Mouse (Mus musculus) small intestine, adult 2 months (tissue): ENCODE results near the gene Sgk1. TPM values are rescaled to one million over a fixed set of nuclear protein-coding genes. Genes with fewer than 3 reads are reported as not detected.

Experiments
- H3K27ac ChIP-seq: fragments of 200-500 bp; 2 replicates; pipeline ENCODE4 v1.5.1; 2012; ENCODE audit warnings: low read depth, low read length, control low read depth, inconsistent platforms; ENCODE audit not compliant: insufficient read depth
- H3K27me3 ChIP-seq: fragments of 200-500 bp; 2 replicates; pipeline ENCODE4 v1.6.1; 2012; ENCODE audit warnings: mild to moderate bottlenecking, moderate library complexity, low read length, inconsistent platforms; ENCODE audit not compliant: control insufficient read depth, insufficient read depth
- H3K36me3 ChIP-seq: fragments of 200-500 bp; 2 replicates; pipeline ENCODE4 v1.6.1; 2012; ENCODE audit warnings: mild to moderate bottlenecking, low read length, control low read depth, inconsistent platforms; ENCODE audit not compliant: control insufficient read depth, insufficient read depth
- H3K4me1 ChIP-seq: fragments of 200-500 bp; 2 replicates; pipeline ENCODE4 v1.6.1; 2012; ENCODE audit warnings: low read length, inconsistent platforms, mixed read lengths; ENCODE audit not compliant: control insufficient read depth, insufficient read depth, insufficient read length
- H3K4me3 ChIP-seq: fragments of 200-500 bp; 2 replicates; pipeline ENCODE4 v1.5.1; 2012; ENCODE audit warnings: low read depth, mild to moderate bottlenecking, control low read depth, inconsistent platforms, low read length, moderate library complexity
- CTCF ChIP-seq: fragments of 200-500 bp; IDR thresholded peaks from 2 replicates; pipeline ENCODE4 v1.5.1; 2012; ENCODE audit warnings: low read depth, mild to moderate bottlenecking, control low read depth, inconsistent platforms, low read length, moderate library complexity, mixed read lengths; ENCODE audit not compliant: insufficient replicate concordance, insufficient read length; ENCODE audit errors: extremely low read depth
- POLR2A ChIP-seq: fragments of 200-500 bp; IDR thresholded peaks from 2 replicates; pipeline ENCODE4 v1.6.1; 2012; ENCODE audit warnings: low read depth, mild to moderate bottlenecking, control low read depth, inconsistent platforms, low read length, moderate library complexity
- WGBS: fragments of 180-500 bp; shearing (Covaris S2); methylation state at CpG from one replicate; pipeline ENCODE4 v1.1.7; 2018; 5-methylcytosine and 5-hydroxymethylcytosine counted together
- polyA plus RNA-seq: library from polyadenylated mRNA; depleted of rRNA; stranded (reverse); fragments of >200 nt; gene quantifications from 2 replicates; pipeline ENCODE4 v1.2.3, GENCODE M21; 2012

Gene Sgk1
- polyA plus RNA-seq, 1 experiment: 44.9 TPM

GRCm38 (mm10) chr10:21975384-21975783, 93.4 kb downstream of the Sgk1 start:
- Histone ChIP-seq H3K27me3 (no peaks in the 10 kb centered on the region), H3K36me3 (no peaks in the 10 kb centered on the region), H3K4me3 (no peak overlapping the region), H3K27ac (no peak overlapping the region), H3K4me1 (peaks cover 4% of the 10 kb centered on the region; the same call in 1 of the 2 replicates)
- no peak for TF ChIP-seq CTCF
- TF ChIP-seq POLR2A: no peak
- WGBS: 21% methylated on average over 6 of the region's 6 CpGs

GRCm38 (mm10) chr10:21976253-21976652, 94.3 kb downstream of the Sgk1 start:
- TF ChIP-seq POLR2A: no peak
- no peak for TF ChIP-seq CTCF
- H3K36me3 ChIP-seq: no peaks in the 10 kb centered on the region
- peaks cover 4% of the 10 kb centered on the region; the same call in 1 of the 2 replicates for H3K4me1 ChIP-seq
- no peak overlapping the region for H3K27ac ChIP-seq
- no peaks in the 10 kb centered on the region for H3K27me3 ChIP-seq
- no peak overlapping the region for H3K4me3 ChIP-seq
- WGBS: 82% methylated on average over 5 of the region's 5 CpGs

- Histone ChIP-seq H3K4me3 (no peak overlapping the region), H3K27me3 (no peaks in the 10 kb centered on the region), H3K36me3 (no peaks in the 10 kb centered on the region), H3K4me1 (peaks cover 4% of the 10 kb centered on the region; the same call in 1 of the 2 replicates), H3K27ac (no peak overlapping the region)
- WGBS: 90% methylated on average over 9 of the region's 9 CpGs
- TF ChIP-seq CTCF: no peak
Measured at GRCm38 (mm10) chr10:21978421-21978820, 96.4 kb downstream of the Sgk1 start.

DNA sequence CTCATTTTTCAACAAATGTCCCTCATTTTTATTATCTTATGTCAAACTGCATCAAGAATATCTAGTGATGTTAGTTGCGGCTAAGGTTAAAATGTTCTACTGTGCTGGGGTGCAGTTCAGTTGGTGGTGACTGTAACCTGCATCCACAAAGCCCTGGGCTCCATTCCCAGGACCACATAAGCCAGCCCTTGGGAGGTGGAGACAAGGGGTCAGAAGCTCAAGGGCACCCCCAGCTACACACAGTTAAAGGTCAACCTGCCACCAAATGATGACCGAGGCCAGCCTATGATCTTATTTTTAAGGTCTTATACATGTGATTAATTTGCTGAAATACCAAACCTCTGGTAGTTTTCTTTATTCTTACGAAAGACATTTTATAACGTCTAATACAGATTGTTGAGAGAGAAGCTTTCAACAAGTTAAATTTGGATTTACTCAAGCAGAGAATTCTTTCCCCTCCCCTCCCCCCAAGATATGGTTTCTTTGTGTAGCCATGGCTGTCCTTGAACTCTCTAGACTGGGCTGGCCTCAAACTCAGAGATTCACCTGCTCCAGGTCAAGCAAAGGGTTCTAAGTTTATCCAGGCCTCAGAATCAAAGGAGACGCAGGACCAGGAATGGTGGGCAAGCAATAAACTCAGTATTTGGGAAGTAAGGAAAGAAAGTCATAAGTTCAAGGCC, 97.4 kb downstream of the Sgk1 start:
- no peak overlapping the region for H3K4me3 ChIP-seq
- peaks cover 4% of the 10 kb centered on the region; the same call in 1 of the 2 replicates for H3K4me1 ChIP-seq
- no peaks in the 10 kb centered on the region for H3K36me3 ChIP-seq
- TF ChIP-seq POLR2A (no peak), CTCF (no peak)
- no peak overlapping the region for H3K27ac ChIP-seq
- 95% methylated on average over 5 of the region's 5 CpGs for WGBS
- no peaks in the 10 kb centered on the region for H3K27me3 ChIP-seq

DNA sequence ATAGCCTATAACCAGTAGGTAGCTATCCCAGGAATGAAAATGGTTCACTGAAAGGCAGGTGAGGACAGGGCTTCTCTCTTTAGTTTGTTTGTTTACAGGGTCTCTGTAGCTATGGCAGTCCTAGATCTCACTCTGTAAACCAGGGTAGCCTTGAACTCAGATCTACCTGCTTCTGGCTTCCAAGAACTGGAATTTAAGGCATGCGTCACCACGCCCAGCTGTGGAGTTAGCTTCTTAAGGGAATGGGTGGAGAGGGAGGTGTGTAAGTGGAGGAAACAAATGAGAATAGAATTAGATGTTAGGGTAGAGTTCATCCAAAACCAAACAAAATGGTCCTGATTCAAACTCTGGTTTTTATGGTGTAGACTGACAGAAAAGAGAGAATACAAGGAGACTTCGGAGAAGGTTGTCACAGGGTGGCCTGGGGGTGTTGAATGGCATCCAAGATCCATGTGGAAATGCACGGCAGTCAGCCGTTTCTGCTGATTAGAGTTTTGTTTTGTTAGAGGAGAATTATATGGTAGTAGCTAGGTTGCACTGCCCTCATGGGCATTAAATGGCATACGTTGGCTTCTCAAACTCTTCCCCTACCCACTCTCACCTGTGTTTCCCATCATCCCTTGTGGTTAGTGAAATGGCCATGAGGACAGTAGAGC, 98.9 kb downstream of the Sgk1 start:
- Histone ChIP-seq H3K4me1 (peaks cover 1% of the 10 kb centered on the region; the same call in 1 of the 2 replicates), H3K27me3 (no peaks in the 10 kb centered on the region), H3K4me3 (no peak overlapping the region), H3K36me3 (no peaks in the 10 kb centered on the region), H3K27ac (no peak overlapping the region)
- 85% methylated on average over 6 of the region's 6 CpGs for WGBS
- TF ChIP-seq CTCF: no peak
- TF ChIP-seq POLR2A: no peak

GRCm38 (mm10) chr10:21982303-21982702, 100.3 kb downstream of the Sgk1 start:
- Histone ChIP-seq H3K36me3 (no peaks in the 10 kb centered on the region), H3K27ac (no peak overlapping the region)
- 89% methylated on average over 2 of the region's 2 CpGs for WGBS

DNA sequence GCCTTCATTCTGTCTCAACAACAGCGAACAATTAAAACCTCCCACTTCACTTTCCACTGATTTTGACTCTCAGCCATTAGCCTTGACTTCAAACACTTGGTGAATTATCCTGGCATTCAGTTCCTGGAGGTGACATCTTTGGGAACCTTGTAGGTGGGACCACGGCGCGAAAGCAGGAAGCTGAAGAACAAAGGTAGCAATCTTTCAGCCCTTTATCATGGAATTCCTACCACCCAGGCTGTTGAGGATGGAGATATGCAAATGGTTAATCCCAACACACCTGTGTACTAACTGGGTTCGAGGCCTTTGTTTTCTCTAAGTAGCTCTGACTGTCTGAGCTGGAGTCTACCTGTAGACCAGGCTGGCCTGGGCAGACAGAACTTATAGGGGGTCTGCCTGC, 106.5 kb downstream of the Sgk1 start:
- Histone ChIP-seq H3K27ac (no peak overlapping the region), H3K4me3 (no peak overlapping the region), H3K4me1 (peaks cover 6% of the 10 kb centered on the region; the same call in 1 of the 2 replicates), H3K27me3 (no peaks in the 10 kb centered on the region), H3K36me3 (no peaks in the 10 kb centered on the region)
- TF ChIP-seq CTCF (no peak), POLR2A (no peak)
- 90% methylated on average over 5 of the region's 5 CpGs for WGBS

More at GRCm38 (mm10) chr10:21982303-21982702, 100.3 kb downstream of the Sgk1 start:
- Histone ChIP-seq H3K4me3 (no peak overlapping the region), H3K4me1 (no peaks in the 10 kb centered on the region), H3K27me3 (no peaks in the 10 kb centered on the region)
- TF ChIP-seq POLR2A (no peak), CTCF (no peak)
